Mouse (Mus musculus) MN1 (cell line): ENCODE measurements around the gene Sec14l5.

Experiments used
- DNase-seq: peaks from one replicate; pipeline ENCODE4 v3.0.0-alpha.2; 2016; ENCODE audit warnings: low spot score

Gene Sec14l5

DNA sequence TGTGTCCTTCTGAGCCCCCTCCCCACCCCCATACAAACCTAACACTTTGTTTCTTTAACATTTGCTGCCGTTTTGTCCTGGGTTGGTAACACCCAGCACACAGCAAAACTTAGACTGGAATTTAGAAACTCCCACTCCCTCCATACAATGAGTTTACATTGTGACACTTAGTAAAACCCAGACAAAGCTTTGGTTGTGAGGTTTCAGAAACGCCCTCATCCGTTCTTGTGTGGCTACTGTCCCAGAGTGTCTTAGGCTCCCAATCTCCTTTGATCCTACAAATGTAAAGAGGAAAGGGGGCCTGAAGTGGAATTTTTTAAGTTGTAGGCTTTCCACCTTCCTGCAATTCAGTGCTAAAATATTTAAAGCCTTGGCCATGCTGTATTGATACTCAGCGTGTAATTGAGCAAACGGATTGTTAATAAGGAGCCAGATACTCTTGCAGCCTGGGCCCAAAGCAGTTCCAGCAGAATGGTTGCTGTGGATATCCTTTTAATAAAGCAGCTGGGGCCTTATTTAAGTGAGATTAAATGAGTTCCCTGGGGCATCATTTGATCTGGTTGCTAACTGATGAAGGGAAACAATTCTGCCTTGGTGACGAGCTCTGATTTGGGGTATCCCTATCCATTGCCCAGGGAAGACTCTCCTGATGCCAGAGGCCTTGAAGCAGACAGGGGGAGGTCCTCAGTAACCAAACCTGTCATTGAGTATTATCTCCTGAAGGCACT lies 6.6 kb downstream of the Sec14l5 start:
- DNase-seq, result no peak

DNA sequence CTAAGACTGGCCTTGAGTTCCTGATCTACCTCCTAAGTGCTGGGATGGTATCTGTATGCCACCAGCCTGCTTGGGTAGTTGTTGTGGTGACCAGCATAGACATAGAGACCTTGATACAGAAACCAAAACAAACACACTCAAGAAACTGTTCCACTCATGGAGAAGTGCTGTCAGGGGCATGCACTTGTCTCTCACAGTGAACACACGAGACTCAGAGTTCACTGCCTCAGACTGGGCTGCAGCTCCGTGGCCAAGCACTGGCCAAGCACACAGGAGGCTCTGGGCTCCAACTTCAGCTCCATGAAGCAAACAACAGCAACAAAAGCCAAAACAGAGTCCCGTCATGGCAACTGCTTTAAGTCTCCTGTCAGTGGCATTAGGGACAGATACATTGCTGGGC lies 8.1 kb downstream of the Sec14l5 start:
- DNase-seq, result no peak

DNA sequence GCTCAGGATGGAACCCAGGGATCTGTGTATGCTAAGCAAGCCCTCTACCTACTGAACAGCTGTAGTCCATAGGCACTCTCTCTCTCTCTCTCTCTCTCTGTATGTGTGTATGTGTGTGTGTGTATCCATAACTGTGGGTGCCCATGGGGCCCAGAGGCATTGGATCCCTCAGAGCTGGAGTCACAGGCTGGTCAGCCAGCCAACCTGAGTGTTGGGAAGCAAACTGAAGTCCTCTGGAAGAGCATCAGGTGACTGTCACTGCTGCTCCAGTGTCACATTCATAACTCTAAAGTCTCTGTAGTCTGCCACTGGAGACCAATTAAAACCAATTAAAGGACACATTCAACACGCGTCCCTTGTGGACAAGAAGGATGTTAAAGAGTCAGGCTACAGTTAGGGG lies 9.6 kb downstream of the Sec14l5 start:
- no peak for DNase-seq

DNA sequence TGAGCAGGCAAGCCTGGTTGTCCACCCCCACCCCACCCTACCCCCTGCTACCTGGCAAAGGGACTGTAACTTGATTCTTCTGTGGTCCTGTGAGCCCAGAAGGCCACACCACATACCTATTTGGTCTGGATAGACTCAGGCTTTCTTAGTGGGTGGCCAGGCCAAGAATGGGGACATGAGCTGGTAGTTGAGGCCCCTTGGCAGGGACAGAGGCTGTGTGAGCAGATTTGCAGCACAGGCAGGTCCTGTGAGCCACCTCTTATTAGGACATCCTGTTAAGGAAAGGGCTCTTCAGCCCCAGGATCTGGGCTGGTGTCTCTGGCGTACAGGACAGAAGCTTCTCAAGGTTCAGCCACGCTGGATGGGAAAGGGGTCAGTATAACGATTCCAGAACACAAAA lies 10.2 kb downstream of the Sec14l5 start:
- DNase-seq, result no peak

DNA sequence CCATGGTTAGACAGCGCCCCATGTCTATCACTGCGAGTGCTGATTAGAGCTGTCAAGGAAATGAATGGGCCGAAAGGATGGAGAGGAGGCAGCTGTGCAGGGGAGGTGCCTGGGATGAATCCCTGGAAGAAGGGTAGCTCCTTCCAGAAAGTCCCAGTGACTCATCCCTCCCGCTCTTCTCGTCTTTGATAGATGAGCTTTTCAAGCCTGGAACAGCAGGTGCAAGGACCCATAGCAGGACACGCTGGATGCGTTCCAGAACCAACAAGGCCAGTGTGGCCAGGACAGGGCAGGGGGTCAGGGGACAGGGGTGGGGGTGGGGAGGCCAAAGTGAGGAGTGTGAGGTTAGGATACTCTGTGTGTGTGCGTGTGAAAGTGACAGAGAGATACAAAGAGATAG lies 12.3 kb downstream of the Sec14l5 start:
- peak; percentile 66 for DNase-seq

DNA sequence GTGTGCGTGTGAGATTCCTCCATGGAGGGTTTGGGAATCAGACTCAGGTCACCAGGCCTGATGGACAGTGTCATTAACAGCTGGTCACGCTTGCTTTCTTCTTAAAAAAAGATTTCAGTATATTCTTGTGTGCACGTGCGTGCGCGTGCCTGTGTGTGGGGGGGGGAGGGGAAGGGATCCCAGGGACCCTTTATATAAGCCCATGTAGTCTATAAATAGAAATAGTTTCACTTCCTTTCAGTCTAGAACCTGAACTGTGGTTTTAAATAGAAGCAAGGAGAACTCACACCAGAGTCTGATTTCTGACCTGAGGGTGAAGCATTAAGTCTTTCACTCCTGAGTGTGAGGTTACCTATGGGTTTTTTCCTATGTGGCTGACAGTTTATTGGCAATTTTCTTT lies 17.4 kb downstream of the Sec14l5 start:
- DNase-seq, result no peak

DNA sequence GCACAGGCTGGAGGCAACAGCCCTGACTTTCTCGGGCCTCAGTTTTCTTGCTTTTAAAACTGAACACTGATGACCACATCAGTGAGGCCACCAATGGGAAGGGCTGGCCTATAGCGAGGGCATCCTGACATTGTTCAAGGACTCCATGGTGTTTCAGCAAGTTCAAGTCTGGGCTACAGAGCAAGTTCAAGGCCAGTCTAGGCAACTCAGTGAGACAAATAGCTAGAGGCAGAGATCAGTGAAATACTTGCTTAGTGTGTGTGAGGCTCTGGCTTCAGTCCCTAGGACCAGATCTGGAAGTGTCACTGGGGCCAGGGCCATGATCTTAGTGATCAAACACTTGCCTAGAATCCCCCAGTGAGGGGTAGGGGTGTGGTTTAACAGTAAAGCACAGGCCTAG lies 21.1 kb downstream of the Sec14l5 start:
- no peak for DNase-seq

DNA sequence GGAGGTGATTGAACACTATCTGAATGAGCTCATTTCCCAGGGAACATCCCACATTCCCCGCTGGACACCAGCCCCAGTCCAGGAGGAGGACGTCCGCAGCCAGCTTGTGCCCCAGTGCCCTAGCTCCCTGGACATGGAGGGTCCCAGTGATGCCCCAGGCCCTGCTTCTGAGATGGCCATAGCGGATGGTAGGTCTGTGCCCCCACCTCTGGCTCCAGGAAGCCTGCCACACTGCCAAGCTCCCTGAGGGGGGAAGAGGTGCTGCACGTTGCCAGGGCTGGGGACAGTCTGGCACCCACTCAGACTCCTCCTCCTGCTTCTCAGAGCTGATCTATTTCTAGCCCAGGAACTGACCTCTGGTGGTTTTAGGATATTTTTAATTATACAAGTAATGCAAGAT lies 21.9 kb downstream of the Sec14l5 start:
- no peak for DNase-seq

DNA sequence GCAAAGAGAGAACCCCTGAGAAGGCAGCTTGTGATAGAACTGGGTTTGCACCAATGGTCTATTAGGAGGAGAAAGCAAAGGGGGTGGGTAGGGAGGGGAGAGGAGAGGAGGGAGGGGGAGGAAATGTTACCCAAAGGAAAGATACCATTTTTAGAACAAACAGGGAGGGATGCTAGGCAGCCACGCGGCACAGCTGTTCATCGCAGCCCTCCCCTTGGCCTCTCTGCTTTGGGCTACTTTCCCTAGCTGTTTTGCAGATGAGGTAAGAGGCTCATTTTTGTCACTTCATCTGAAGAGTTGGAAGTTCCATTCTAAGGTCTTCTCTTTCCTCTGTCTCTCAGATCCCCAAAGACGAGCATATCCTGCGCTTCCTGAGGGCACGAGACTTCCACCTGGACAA lies 25.7 kb downstream of the Sec14l5 start:
- no peak for DNase-seq

DNA sequence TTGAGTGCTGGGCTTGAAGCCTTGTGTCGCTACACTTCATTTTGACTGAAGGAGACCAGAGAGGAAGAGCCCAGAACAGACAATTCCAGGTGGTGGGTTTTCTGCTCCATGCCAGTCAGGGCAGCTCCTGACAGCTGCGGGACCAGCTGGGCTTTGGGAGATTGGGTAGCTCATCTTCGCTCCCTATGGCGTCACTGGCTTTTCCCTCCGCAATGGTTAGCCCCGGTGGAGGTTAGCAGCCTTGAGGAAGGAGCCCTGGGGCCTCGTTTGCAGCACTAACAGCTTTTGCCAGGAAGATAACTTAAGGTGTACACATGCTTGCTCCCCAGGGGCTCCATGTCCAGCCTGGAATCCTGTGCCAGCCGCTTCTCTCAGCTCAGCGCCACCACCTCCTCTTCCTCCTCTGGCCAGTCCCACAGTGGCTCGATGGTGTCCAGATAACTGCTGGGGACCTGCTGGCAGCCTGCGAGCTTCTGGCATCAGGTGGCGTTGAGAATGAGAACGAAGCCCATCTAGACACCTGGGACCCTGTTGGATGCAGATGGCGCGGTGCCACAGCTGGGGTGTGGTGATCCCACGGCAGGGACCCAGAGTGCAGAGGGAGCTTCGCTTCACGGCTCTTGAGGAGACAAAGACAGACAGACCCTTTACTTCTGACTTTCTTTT lies 36.5 kb downstream of the Sec14l5 start:
- DNase-seq, result no peak

DNA sequence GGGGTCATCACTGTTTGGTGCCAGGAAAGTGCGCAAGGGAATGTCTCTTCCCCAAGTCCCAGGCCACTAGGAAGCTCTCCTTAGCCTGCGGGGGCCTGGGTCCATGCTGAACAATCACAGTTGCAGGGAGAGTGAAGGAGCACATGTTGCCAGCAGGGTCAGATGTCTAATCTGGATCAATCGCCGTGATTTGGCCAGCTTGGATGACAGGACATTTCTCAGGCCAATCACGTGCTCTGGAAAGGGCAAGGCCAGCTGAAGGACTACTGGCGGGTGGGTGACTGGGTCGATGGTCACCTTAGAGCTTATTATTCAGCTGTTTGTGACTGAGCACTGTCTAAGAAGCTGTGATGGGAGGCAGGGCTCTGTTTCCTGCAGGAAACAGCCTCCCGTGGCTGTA lies 37.2 kb downstream of the Sec14l5 start:
- DNase-seq, result no peak

DNA sequence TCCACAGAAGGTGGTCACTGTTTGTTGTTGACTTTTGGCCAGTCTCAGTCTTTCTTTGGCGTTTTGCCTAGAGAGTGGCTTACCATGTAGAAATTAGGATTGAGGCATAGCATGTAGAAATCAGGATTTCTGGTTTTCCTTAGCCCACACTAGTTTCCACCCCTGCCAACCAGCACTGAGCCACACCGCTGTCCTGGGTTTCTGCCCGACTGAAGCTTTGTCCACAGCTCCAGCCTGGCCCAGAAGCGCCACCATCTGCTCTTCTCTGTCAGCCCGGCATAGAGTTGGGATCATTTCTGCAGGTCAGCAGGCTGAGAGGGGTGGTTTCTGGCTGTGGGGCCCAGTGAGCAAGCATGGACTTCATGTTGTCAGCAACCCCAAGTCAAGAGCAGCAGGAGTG lies 38.0 kb downstream of the Sec14l5 start:
- no peak for DNase-seq

DNA sequence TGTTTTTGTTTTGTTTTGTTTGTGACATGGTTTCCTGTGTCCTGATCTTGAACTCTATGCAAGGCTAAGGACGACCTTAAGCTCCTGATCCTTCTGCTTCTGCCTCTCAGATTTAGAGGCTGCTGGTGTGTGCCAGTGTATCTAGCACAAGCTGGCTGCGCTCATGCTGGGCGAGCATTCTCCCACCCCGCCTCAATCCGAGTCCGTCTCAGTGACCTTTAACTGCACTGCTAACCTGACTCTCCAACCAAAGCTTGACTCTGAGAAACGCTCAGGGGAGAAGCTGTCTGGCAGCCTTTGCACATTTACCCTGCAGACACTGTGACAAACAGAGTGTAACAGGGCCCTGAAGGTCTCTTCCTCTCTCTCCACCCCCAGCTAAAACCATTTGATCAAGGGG lies 38.8 kb downstream of the Sec14l5 start:
- no peak for DNase-seq

DNA sequence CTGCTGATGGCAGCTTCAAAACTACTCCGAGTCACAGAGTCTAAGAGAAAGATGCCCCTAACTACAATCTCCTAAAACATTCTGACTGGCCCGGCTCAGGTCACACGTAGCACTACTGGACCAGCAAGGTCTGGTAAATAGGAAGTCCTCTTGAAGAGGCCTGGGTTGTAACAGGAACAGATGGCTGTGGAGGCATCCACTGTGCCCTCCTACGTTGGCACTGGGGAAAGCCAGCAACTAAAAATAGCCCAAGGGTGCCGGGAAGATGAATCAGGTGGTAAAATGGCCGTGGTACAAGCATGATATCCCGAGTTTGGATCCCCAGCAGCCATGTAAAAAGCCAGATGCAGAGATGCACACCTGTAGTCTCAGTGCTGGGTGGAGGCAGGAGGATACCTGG lies 39.3 kb downstream of the Sec14l5 start:
- no peak for DNase-seq

DNA sequence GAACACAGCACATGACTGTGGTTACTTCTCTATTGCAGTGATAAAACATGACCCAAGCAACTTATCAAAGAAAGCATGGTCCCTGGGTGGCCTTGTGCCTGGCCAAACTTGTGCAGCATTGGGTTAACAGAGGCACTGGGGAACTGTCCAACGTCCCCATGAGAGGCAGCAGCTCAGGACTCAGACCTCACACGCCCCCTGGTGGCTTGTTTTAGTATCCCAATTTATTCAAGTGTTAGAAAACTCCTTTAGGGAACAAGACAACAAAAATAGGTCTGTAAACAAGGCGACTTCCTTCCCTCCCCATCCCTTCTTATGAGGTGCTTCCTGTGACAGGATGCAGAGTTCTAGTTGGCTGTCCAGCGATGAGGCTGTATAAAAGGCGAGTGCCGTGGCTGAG lies 48.2 kb downstream of the Sec14l5 start:
- DNase-seq, result peak; percentile 72

DNA sequence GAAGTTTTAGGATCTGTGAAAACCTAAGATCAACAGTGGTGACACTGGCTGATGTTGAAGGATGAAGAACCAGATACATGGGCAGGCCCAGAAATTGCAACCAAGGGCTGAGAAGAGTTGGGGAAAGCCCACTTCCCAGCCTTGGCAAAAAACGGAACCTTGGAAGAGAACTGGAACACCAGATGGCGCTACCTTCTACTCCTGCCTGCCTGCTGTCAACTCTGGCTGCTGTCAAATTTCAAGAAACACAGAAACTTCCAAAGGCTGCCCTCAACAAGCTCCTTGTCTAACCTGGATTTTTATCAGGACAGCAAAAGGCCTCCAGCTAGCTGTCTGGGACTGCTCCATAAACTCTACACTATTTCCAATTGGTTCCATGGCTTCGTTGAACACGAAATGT lies 55.8 kb downstream of the Sec14l5 start:
- DNase-seq, result peak; percentile 69

DNA sequence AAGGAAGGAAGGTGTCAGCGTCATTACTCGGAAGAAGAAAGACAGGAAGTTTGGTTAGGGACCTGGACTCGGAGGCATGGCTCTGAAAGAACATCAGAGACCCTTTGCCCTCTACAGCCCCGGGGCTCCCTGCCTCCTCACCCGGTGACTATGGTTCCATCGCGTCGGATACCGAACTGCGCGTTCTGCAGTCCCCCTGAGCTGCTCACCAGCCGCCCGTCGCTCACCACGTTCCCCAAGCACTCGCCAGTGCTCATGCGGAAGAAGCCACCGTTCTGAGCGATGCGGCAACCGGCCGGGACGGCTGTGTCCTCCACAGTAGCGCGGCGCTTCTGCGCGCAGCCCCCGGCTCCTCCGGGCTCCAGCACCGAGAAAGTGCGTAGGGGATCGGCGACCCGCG lies 56.3 kb downstream of the Sec14l5 start:
- peak; percentile 32 for DNase-seq

DNA sequence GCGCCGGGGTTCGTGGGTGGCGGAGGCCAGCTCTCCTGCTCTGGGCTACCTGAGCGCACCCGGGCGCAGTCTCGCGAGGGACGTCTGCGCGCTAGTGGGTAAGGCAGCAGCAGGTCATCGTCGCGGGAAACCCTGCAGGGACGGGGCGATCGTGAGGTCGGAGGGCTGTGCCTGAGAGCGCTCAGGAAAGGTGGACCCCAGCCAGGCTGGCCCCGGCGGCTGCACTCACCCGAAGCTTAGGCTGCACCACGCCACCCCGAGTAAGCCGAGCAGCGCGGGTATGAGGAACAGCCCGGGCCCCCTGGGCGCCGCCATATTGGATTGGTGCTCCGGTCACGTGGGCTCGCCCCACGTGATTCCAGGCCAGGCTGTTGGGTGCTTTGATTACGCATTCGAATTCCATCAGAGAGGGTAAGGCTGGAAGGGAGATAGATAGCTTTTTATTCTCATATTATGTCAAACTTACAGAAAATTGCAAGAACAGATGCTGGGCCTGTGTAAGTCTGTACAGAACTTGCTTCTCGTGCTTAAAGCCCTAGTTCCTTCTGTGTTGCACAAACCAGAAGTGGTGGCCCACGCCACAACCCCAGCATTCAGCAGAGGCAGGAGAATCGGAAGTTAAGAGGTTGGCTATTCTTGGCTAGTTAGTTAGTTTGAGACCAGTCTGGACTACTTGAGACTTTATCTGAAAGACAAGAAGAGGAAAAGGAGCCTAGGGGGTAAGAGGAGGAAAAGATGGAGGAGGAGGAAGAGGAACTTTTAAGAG lies 56.9 kb downstream of the Sec14l5 start, which contains the start of gene Nagpa:
Gene Nagpa, minus strand, starts transcription at position 345 of the 766 bp plus-strand sequence.
- DNase-seq, result peak; percentile 88

DNA sequence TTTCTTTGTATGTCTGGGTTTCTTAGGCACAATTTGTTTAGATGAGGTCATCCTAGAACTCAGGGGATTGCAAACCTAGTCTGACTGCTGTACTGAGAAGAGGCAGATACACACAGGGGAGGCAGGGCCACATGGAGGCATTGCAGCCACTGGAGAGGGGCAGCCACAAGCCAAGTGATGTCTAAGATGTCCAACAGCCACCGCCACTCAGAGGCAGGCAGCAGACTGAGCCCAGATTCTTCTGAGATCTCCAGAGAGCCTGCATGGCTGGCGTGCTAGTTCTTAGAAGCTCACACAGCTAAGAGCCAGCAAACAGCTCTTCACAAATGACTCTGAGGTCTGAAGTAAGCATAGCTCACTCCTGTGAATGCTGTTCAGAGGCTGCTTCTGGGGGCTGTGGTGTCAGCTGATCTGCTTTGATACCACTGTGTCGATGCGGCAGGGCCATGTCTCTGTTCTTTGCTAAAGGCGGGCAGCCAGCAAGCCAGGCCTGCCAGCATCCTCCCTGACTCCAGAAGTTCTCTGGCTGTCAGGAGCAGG lies 58.6 kb downstream of the Sec14l5 start:
- no peak for DNase-seq

DNA sequence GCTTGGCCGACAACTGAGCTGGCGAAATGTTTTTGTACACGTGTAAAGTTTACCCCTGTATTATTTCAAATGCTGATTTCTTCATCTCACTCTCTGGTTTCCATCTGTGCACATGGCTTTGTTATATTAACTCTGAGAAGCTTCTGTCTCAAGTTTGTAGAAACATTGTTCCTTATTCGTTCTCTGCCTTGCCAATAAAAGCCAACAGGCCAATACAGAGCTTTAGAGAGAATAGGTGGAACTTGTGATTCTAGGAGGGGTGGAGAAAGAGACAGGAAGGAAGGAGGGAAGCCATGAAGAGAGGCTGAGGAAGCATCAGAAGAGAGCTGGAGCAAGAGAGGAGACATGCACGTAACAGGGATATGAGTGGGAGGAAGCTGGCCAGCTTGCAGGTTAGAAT lies 59.1 kb downstream of the Sec14l5 start:
- no peak for DNase-seq

DNA sequence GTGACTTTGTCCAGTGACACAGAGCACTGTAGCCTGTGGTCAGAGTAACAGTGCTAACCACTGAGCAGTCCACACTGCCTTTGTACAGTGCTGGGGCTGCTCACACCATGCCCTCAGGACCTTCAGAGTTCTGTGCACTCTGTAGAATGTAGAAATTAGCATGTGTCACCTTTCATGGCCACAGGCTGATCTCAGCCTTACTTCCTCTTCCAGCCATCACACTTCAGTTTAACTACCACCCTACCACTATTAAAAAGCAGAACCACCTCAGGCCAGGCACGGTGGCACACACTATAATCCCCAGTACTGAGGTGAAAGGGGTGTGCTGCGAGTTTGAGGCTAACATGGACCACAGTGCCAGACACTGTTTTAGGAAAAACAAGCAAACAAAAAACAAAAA lies 63.5 kb downstream of the Sec14l5 start:
- no peak for DNase-seq

DNA sequence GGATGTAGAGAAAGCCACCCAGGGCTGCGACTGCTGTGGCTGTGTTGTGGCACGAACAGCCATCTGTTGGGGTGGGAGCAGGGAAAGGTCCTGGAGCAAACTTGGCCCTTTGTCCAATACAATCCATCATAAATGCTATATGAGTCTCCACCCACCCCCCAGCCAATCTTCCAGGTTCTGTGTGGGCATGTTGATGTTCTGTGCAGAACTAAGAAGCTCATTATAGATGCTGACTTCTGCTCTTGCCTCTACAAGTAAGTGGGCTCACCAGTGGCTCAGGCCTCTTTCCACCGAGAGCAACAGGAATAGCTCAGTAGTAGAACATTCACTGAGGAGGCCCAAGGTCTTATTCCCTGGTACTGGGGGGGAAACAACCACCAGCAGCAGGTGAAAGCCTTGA lies 65.2 kb downstream of the Sec14l5 start:
- DNase-seq, result no peak

DNA sequence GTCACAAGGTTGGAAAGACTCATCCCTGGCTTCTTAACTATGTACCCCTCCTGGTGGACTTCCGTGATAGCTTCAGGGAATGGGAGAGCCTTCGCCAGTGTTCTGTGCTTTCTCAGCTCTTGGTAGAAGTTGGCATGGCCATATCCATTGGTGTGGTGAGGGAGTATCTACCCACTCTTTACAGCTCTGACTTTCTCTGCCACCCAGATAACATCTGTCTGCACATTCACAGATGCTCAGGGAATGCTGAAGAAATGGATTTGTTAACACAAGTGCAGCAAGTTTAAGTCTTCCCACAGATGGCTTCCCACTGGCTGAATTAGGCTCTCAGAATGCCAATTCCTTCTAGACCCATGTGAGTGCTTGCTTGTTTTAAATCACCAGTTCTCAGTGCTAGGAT lies 67.2 kb downstream of the Sec14l5 start:
- no peak for DNase-seq
